Mouse (Mus musculus) neural tube, embryonic 14.5 days (tissue): Measurements from ENCODE around the gene Nfia. TPM values are rescaled to one million over a fixed set of nuclear protein-coding genes. Genes with fewer than 3 reads are reported as not detected.

ENCODE experiments used
- ATAC-seq: fragments of 200-750 bp; cut with Nextera tagmentation; 2 replicates; pipeline ENCODE4 v1.8.0; 2017; ENCODE audit warnings: low read depth, mild to moderate bottlenecking, moderate TSS enrichment, moderate library complexity
- H3K27ac ChIP-seq: fragments of 300-500 bp; sonication (generic); 2 replicates; pipeline ENCODE4 v1.5.1; 2014; ENCODE audit warnings: low read depth, mild to moderate bottlenecking, control low read depth, low read length, moderate library complexity, mixed read lengths
- H3K27me3 ChIP-seq: fragments of 300-500 bp; sonication (generic); 2 replicates; pipeline ENCODE4 v1.6.1; 2014; ENCODE audit warnings: low read length; ENCODE audit not compliant: control insufficient read depth, insufficient read depth
- H3K36me3 ChIP-seq: fragments of 300-500 bp; sonication (generic); 2 replicates; pipeline ENCODE4 v1.6.1; 2014; ENCODE audit warnings: low read length, mixed read lengths; ENCODE audit not compliant: control insufficient read depth, insufficient read depth
- H3K4me1 ChIP-seq: fragments of 300-500 bp; sonication (generic); 2 replicates; pipeline ENCODE4 v1.6.1; 2014; ENCODE audit warnings: low read length; ENCODE audit not compliant: control insufficient read depth, insufficient read depth
- H3K4me2 ChIP-seq: fragments of 300-500 bp; sonication (generic); 2 replicates; pipeline ENCODE4 v1.6.1; 2014; ENCODE audit warnings: mild to moderate bottlenecking, low read depth, low read length, control low read depth
- H3K4me3 ChIP-seq: fragments of 300-500 bp; sonication (generic); 2 replicates; pipeline ENCODE4 v1.5.1; 2014; ENCODE audit warnings: low read depth, low read length, control low read depth, mixed read lengths
- H3K9ac ChIP-seq: fragments of 300-500 bp; sonication (generic); replicated peaks from 2 replicates; pipeline ENCODE4 v1.6.1; 2014; ENCODE audit warnings: low read depth, mild to moderate bottlenecking, control low read depth, low read length, mixed read lengths
- H3K9me3 ChIP-seq: fragments of 300-500 bp; sonication (generic); 2 replicates; pipeline ENCODE4 v1.6.1; 2016; ENCODE audit warnings: low read length; ENCODE audit not compliant: control insufficient read depth
- WGBS: fragments of 180-500 bp; shearing (Covaris S2); extraction: QIAGEN DNeasy Blood & Tissue Kit; methylation state at CpG from one replicate; pipeline ENCODE4 v1.1.7; 2014; 5-methylcytosine and 5-hydroxymethylcytosine counted together
- polyA plus RNA-seq: library from polyadenylated mRNA; unstranded; fragments of >200 nt; fragmentation: Nextera tagmentation; extraction: Ambion mirVana; gene quantifications from 2 replicates; pipeline ENCODE4 v1.2.1, GENCODE M21; 2014

The Nfia gene
- polyA plus RNA-seq, 1 experiment from 2014 or later = 50.0 TPM

GRCm38 (mm10) chr4:98019811-98020210 is 247.3 kb downstream of the Nfia start:
- Histone ChIP-seq H3K4me3 (no peak overlapping the region), H3K36me3 (no peaks in the 10 kb centered on the region), H3K27ac (no peak overlapping the region), H3K9me3 (no peaks in the 10 kb centered on the region), H3K4me1 (0 out of 2 replicates have a peak, but pooled peaks cover 3% of the 10 kb centered on the region), H3K27me3 (no peaks in the 10 kb centered on the region), H3K4me2 (no peak overlapping the region), H3K9ac (no peak overlapping the region)
- no peak for ATAC-seq
- 74% methylated on average over 3 of the region's 3 CpGs for WGBS

- Histone ChIP-seq H3K4me3 (no peak overlapping the region), H3K27ac (no peak overlapping the region), H3K9me3 (no peaks in the 10 kb centered on the region), H3K4me2 (no peak overlapping the region), H3K4me1 (0 out of 2 replicates have a peak, but pooled peaks cover 3% of the 10 kb centered on the region), H3K36me3 (no peaks in the 10 kb centered on the region), H3K27me3 (no peaks in the 10 kb centered on the region), H3K9ac (no peak overlapping the region)
- no peak for ATAC-seq
- 97% methylated on average over 7 of the region's 7 CpGs for WGBS
These were observed 248.3 kb downstream of the Nfia start for GRCm38 (mm10) chr4:98020836-98021235.

- 0 out of 2 replicates have a peak, but pooled peaks cover 3% of the 10 kb centered on the region for H3K4me1 ChIP-seq
- no peaks in the 10 kb centered on the region for H3K27me3 ChIP-seq
- no peak overlapping the region for H3K4me3 ChIP-seq
- no peak overlapping the region for H3K9ac ChIP-seq
- whole genome bisulfite sequencing = 23% methylated on average over 6 of the region's 6 CpGs
- H3K9me3 ChIP-seq = no peaks in the 10 kb centered on the region
- H3K27ac ChIP-seq = no peak overlapping the region
- H3K4me2 ChIP-seq = no peak overlapping the region
- peak; percentile 62; the same call in 1 of the 2 replicates for ATAC-seq
- no peaks in the 10 kb centered on the region for H3K36me3 ChIP-seq
These were observed 250.8 kb downstream of the Nfia start for GRCm38 (mm10) chr4:98023245-98023792.

GRCm38 (mm10) chr4:98027412-98027811 is 254.9 kb downstream of the Nfia start:
- Histone ChIP-seq H3K27me3 (no peaks in the 10 kb centered on the region), H3K36me3 (no peaks in the 10 kb centered on the region), H3K4me3 (no peak overlapping the region), H3K4me1 (0 out of 2 replicates have a peak, but pooled peaks cover 3% of the 10 kb centered on the region), H3K9me3 (no peaks in the 10 kb centered on the region), H3K4me2 (no peak overlapping the region), H3K27ac (no peak overlapping the region), H3K9ac (no peak overlapping the region)
- 55% methylated on average over 4 of the region's 4 CpGs for WGBS
- ATAC-seq = no peak

- Histone ChIP-seq H3K36me3 (no peaks in the 10 kb centered on the region), H3K4me2 (no peak overlapping the region), H3K9ac (no peak overlapping the region), H3K9me3 (no peaks in the 10 kb centered on the region), H3K27me3 (no peaks in the 10 kb centered on the region), H3K27ac (no peak overlapping the region), H3K4me1 (no peaks in the 10 kb centered on the region), H3K4me3 (no peak overlapping the region)
- WGBS = 78% methylated on average over 3 of the region's 3 CpGs
- no peak for ATAC-seq
These were observed 259.3 kb downstream of the Nfia start for GRCm38 (mm10) chr4:98031871-98032270.

GRCm38 (mm10) chr4:98032332-98032731 is 259.8 kb downstream of the Nfia start:
- H3K4me3 ChIP-seq = no peak overlapping the region
- no peak overlapping the region for H3K9ac ChIP-seq
- no peak overlapping the region for H3K27ac ChIP-seq
- no peaks in the 10 kb centered on the region for H3K9me3 ChIP-seq
- ATAC-seq = no peak
- no peaks in the 10 kb centered on the region for H3K36me3 ChIP-seq
- H3K4me2 ChIP-seq = no peak overlapping the region
- no peaks in the 10 kb centered on the region for H3K4me1 ChIP-seq
- 76% methylated on average over 5 of the region's 5 CpGs for WGBS
- H3K27me3 ChIP-seq = no peaks in the 10 kb centered on the region

- Histone ChIP-seq H3K9me3 (no peaks in the 10 kb centered on the region), H3K27me3 (no peaks in the 10 kb centered on the region), H3K4me3 (no peak overlapping the region), H3K9ac (no peak overlapping the region), H3K4me1 (no peaks in the 10 kb centered on the region), H3K36me3 (no peaks in the 10 kb centered on the region), H3K27ac (no peak overlapping the region), H3K4me2 (no peak overlapping the region)
- ATAC-seq = no peak
- 80% methylated on average over 5 of the region's 5 CpGs for WGBS
These were observed 266.6 kb downstream of the Nfia start for GRCm38 (mm10) chr4:98039095-98039494.

GRCm38 (mm10) chr4:98040179-98040578 is 267.6 kb downstream of the Nfia start:
- no peaks in the 10 kb centered on the region for H3K36me3 ChIP-seq
- no peaks in the 10 kb centered on the region for H3K27me3 ChIP-seq
- H3K4me1 ChIP-seq = no peaks in the 10 kb centered on the region
- H3K9ac ChIP-seq = no peak overlapping the region
- H3K4me3 ChIP-seq = no peak overlapping the region
- WGBS = 64% methylated on average over 7 of the region's 7 CpGs
- no peaks in the 10 kb centered on the region for H3K9me3 ChIP-seq
- ATAC-seq = no peak
- no peak overlapping the region for H3K4me2 ChIP-seq
- H3K27ac ChIP-seq = no peak overlapping the region

- Histone ChIP-seq H3K27me3 (no peaks in the 10 kb centered on the region), H3K27ac (no peak overlapping the region), H3K4me3 (no peak overlapping the region), H3K4me2 (no peak overlapping the region), H3K9me3 (no peaks in the 10 kb centered on the region), H3K4me1 (peaks cover 2% of the 10 kb centered on the region), H3K36me3 (no peaks in the 10 kb centered on the region), H3K9ac (no peak overlapping the region)
- no peak for ATAC-seq
- 95% methylated on average over 8 of the region's 8 CpGs for WGBS
These were observed 272.1 kb downstream of the Nfia start for GRCm38 (mm10) chr4:98044611-98045010.
